ENCODE assay signal across 29 mouse cellular contexts in genomic region chr12:51623366-51623694, GRCm38 (mm10). TPM values are rescaled to one million over a fixed set of nuclear protein-coding genes. Genes with fewer than 3 reads are reported as not detected.
DNase-seq lines count a peak whose midpoint lies in the region; ATAC-seq lines count a peak whose summit lies in the region.
"Had no signal": no experiment of that assay in that cellular context is flagged by ENCODE, and none has a peak within 500 bp of the region (broad histone marks: within the 10 kb centered on the region; RNA-seq: fewer than 3 reads in every experiment).

No protein-coding gene starts in this region.

- H3K4me3 ChIP-seq in forebrain, embryonic 13.5 days: no peak overlapping the region
- no peak overlapping the region for H3K4me3 ChIP-seq in forebrain, embryonic 11.5 days (ENCODE audit: low read depth, low read length)
- H3K4me3 ChIP-seq in hindbrain, embryonic 12.5 days: no peak overlapping the region
- H3K4me3 ChIP-seq in hindbrain, embryonic 10.5 days: no peak overlapping the region
- no peak overlapping the region for H3K4me3 ChIP-seq in midbrain, embryonic 16.5 days (ENCODE audit: low read depth, low read length)
- no peak overlapping the region for H3K4me3 ChIP-seq in midbrain, embryonic 10.5 days
- H3K4me3 ChIP-seq in neural tube, embryonic 15.5 days (replicated peaks): no peak overlapping the region
- H3K4me3 ChIP-seq: gastrocnemius, adult 2 months; heart, adult 2 months; heart, embryonic 13.5 days; intestine, embryonic 15.5 days; layer of hippocampus, adult 2 months; left cerebral cortex, adult 2 months; liver, embryonic 12.5 days; megakaryocyte, embryonic 14.5 days had no signal

- H3K27me3 ChIP-seq in forebrain, embryonic 13.5 days: no peaks in the 10 kb centered on the region
- no peaks in the 10 kb centered on the region for H3K27me3 ChIP-seq in forebrain, embryonic 11.5 days (ENCODE audit: control insufficient read depth, insufficient read depth, low read length)
- no peaks in the 10 kb centered on the region for H3K27me3 ChIP-seq in hindbrain, embryonic 12.5 days
- H3K27me3 ChIP-seq in hindbrain, embryonic 10.5 days (ENCODE audit: insufficient read depth, poor library complexity, severe bottlenecking): no peaks in the 10 kb centered on the region
- H3K27me3 ChIP-seq in midbrain, embryonic 16.5 days (ENCODE audit: control insufficient read depth, insufficient read depth, low read depth, low read length): no peaks in the 10 kb centered on the region
- no peaks in the 10 kb centered on the region for H3K27me3 ChIP-seq in midbrain, embryonic 10.5 days (ENCODE audit: low read depth, poor library complexity, severe bottlenecking)
- H3K27me3 ChIP-seq in neural tube, embryonic 15.5 days (replicated peaks): no peaks in the 10 kb centered on the region
- H3K27me3 ChIP-seq: heart, embryonic 13.5 days; intestine, embryonic 15.5 days; liver, embryonic 12.5 days; megakaryocyte, embryonic 14.5 days had no signal

- H3K9ac ChIP-seq in forebrain, embryonic 13.5 days: no peak overlapping the region
- H3K9ac ChIP-seq in forebrain, embryonic 11.5 days (ENCODE audit: low read length): no peak overlapping the region
- no peak overlapping the region for H3K9ac ChIP-seq in hindbrain, embryonic 12.5 days
- H3K9ac ChIP-seq in midbrain, embryonic 16.5 days (ENCODE audit: low read depth, low read length): no peak overlapping the region
- no peak overlapping the region for H3K9ac ChIP-seq in neural tube, embryonic 15.5 days (replicated peaks)
- H3K9ac ChIP-seq: heart, embryonic 13.5 days; intestine, embryonic 15.5 days; liver, embryonic 12.5 days; liver, postnatal 0 days had no signal

- no peak overlapping the region for H3K27ac ChIP-seq in forebrain, embryonic 13.5 days
- H3K27ac ChIP-seq in forebrain, embryonic 11.5 days (ENCODE audit: low read depth, low read length): no peak overlapping the region
- H3K27ac ChIP-seq in hindbrain, embryonic 12.5 days: no peak overlapping the region
- no peak overlapping the region for H3K27ac ChIP-seq in hindbrain, embryonic 10.5 days
- H3K27ac ChIP-seq in midbrain, embryonic 16.5 days (ENCODE audit: low read length): no peak overlapping the region
- no peak overlapping the region for H3K27ac ChIP-seq in midbrain, embryonic 10.5 days (replicated peaks)
- no peak overlapping the region for H3K27ac ChIP-seq in neural tube, embryonic 15.5 days (replicated peaks)
- H3K27ac ChIP-seq: gastrocnemius, adult 2 months; heart, adult 2 months; heart, embryonic 13.5 days; intestine, embryonic 15.5 days; layer of hippocampus, adult 2 months; left cerebral cortex, adult 2 months; liver, embryonic 12.5 days had no signal

- no peak overlapping the region for H3K4me2 ChIP-seq in forebrain, embryonic 13.5 days
- H3K4me2 ChIP-seq in forebrain, embryonic 11.5 days (ENCODE audit: low read depth, low read length, severe bottlenecking): no peak overlapping the region
- H3K4me2 ChIP-seq in hindbrain, embryonic 12.5 days (replicated peaks): no peak overlapping the region
- no peak overlapping the region for H3K4me2 ChIP-seq in midbrain, embryonic 16.5 days (ENCODE audit: low read length)
- no peak overlapping the region for H3K4me2 ChIP-seq in neural tube, embryonic 15.5 days
- H3K4me2 ChIP-seq: heart, embryonic 13.5 days; intestine, embryonic 15.5 days; liver, embryonic 12.5 days had no signal

- DNase-seq in forebrain, embryonic 11.5 days (ENCODE audit: low spot score): no peak
- DNase-seq in hindbrain, embryonic 10.5 days (ENCODE audit: low spot score): no peak
- no peak for DNase-seq in midbrain, embryonic 10.5 days (ENCODE audit: low spot score)
- DNase-seq: adrenal gland, adult 8-10 months; cerebellum, adult 2 months; gastrocnemius, adult 2 months; gastrocnemius, postnatal 36 days; heart, adult 2 months; heart, postnatal 10 days; kidney, adult 2 months; kidney, postnatal 36 days; liver, postnatal 0 days; lung, postnatal 4 days; right cerebral cortex, adult 18-20 months; spleen, adult 18-20 months; thymus, adult 18-20 months; thymus, postnatal 36 days had no signal

- H3K36me3 ChIP-seq in forebrain, embryonic 13.5 days (ENCODE audit: poor library complexity, severe bottlenecking): peaks cover 21% of the 10 kb centered on the region
- H3K36me3 ChIP-seq in forebrain, embryonic 11.5 days (ENCODE audit: control insufficient read depth, insufficient read depth, low read length): no peaks in the 10 kb centered on the region; the same call in 1 of the 2 replicates
- H3K36me3 ChIP-seq in hindbrain, embryonic 12.5 days: peaks cover 2% of the 10 kb centered on the region; the same call in 1 of the 2 replicates
- peaks cover 67% of the 10 kb centered on the region for H3K36me3 ChIP-seq in hindbrain, embryonic 10.5 days
- 0 out of 2 replicates have a peak, but pooled peaks cover 4% of the 10 kb centered on the region for H3K36me3 ChIP-seq in midbrain, embryonic 16.5 days (ENCODE audit: control insufficient read depth, insufficient read depth, low read length)
- H3K36me3 ChIP-seq in midbrain, embryonic 10.5 days: peaks cover 77% of the 10 kb centered on the region
- peaks cover 8% of the 10 kb centered on the region for H3K36me3 ChIP-seq in neural tube, embryonic 15.5 days

- ATAC-seq in forebrain, embryonic 13.5 days: peak; percentile 55
- ATAC-seq in forebrain, embryonic 11.5 days (replicated peaks; ENCODE audit: low FRiP score): no peak
- ATAC-seq in hindbrain, embryonic 12.5 days (ENCODE audit: low FRiP score): peak; percentile 54; the same call in 1 of the 2 replicates
- ATAC-seq in midbrain, embryonic 16.5 days: peak; percentile 36; the same call in 1 of the 2 replicates
- peak; percentile 61; the same call in 1 of the 2 replicates for ATAC-seq in neural tube, embryonic 15.5 days (ENCODE audit: low FRiP score)
- ATAC-seq: intestine, embryonic 15.5 days; liver, embryonic 12.5 days; liver, postnatal 0 days; lung, postnatal 0 days had no signal

- no peaks in the 10 kb centered on the region for H3K4me1 ChIP-seq in forebrain, embryonic 13.5 days
- no peaks in the 10 kb centered on the region for H3K4me1 ChIP-seq in forebrain, embryonic 11.5 days (replicated peaks; ENCODE audit: control insufficient read depth, insufficient read depth, low read length)
- no peaks in the 10 kb centered on the region for H3K4me1 ChIP-seq in hindbrain, embryonic 12.5 days
- no peaks in the 10 kb centered on the region for H3K4me1 ChIP-seq in hindbrain, embryonic 10.5 days (replicated peaks)
- H3K4me1 ChIP-seq in midbrain, embryonic 16.5 days (ENCODE audit: control insufficient read depth, insufficient read depth, low read length): no peaks in the 10 kb centered on the region
- H3K4me1 ChIP-seq in midbrain, embryonic 10.5 days: no peaks in the 10 kb centered on the region
- H3K4me1 ChIP-seq in neural tube, embryonic 15.5 days: no peaks in the 10 kb centered on the region
- H3K4me1 ChIP-seq: heart, embryonic 13.5 days; intestine, embryonic 15.5 days; liver, embryonic 12.5 days; megakaryocyte, embryonic 14.5 days had no signal

- H3K9me3 ChIP-seq in forebrain, embryonic 13.5 days (replicated peaks): no peaks in the 10 kb centered on the region
- H3K9me3 ChIP-seq in forebrain, embryonic 11.5 days (ENCODE audit: control insufficient read depth, low read length): no peaks in the 10 kb centered on the region
- H3K9me3 ChIP-seq in hindbrain, embryonic 12.5 days (replicated peaks): no peaks in the 10 kb centered on the region
- H3K9me3 ChIP-seq in hindbrain, embryonic 10.5 days: no peaks in the 10 kb centered on the region
- no peaks in the 10 kb centered on the region for H3K9me3 ChIP-seq in midbrain, embryonic 16.5 days (replicated peaks; ENCODE audit: control insufficient read depth, low read length, poor library complexity, severe bottlenecking)
- H3K9me3 ChIP-seq in midbrain, embryonic 10.5 days (replicated peaks): no peaks in the 10 kb centered on the region
- H3K9me3 ChIP-seq in neural tube, embryonic 15.5 days (replicated peaks): no peaks in the 10 kb centered on the region
- H3K9me3 ChIP-seq: G1E; heart, embryonic 13.5 days; intestine, embryonic 15.5 days; liver, embryonic 12.5 days; megakaryocyte, embryonic 14.5 days had no signal

RNA-seq across cellular contexts. Expression of gene Coch, which starts 30.2 kb away (rescaled TPM):
- 5.1 and 6.9 TPM in 2 replicates for polyA plus RNA-seq in forebrain, embryonic 13.5 days (2015; fragmentation: Nextera tagmentation; extraction: Ambion mirVana)
- 5.9 and 8.7 TPM in 2 replicates for polyA plus RNA-seq in forebrain, embryonic 11.5 days (2014; fragmentation: Nextera tagmentation; extraction: Ambion mirVana)
- 11.9 and 12.0 TPM in 2 replicates for polyA plus RNA-seq in hindbrain, embryonic 12.5 days (2016; fragmentation: Nextera tagmentation; extraction: Ambion mirVana)
- 3.4 and 5.2 TPM in 2 replicates for polyA plus RNA-seq in hindbrain, embryonic 10.5 days (2016; fragmentation: Nextera tagmentation; extraction: Ambion mirVana)
- polyA plus RNA-seq in midbrain, embryonic 16.5 days (2015; fragmentation: Nextera tagmentation; extraction: Ambion mirVana): 17.7 and 22.2 TPM in 2 replicates
- 2.7 and 4.4 TPM in 2 replicates for polyA plus RNA-seq in midbrain, embryonic 10.5 days (2016; fragmentation: Nextera tagmentation; extraction: Ambion mirVana)
- 13.0 and 16.5 TPM in 2 replicates for polyA plus RNA-seq in neural tube, embryonic 15.5 days (2015; fragmentation: Nextera tagmentation; extraction: Ambion mirVana)
- polyA plus RNA-seq: G1E had no signal
